8 mouse cellular contexts compared by ENCODE assay signal in the genomic region with DNA sequence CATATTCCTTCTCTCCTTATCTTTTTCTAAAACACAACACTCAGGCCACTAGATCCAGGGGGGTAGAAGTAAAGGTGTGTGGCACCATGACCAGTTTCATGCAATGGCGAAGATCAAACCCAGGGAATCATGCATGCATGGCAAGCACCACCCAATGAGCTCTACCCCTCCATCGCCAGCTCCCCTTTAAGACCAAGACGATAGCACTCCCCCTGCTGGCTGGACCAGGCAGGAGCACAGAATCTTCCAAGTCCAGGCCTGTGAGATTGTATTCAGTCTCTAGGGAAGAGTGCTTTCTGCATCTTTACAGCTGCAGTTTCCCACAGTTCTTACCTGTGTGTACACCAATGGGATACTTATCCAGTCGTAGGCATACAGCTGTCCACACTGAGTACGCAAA. TPM values are rescaled to one million over a fixed set of nuclear protein-coding genes. Genes with fewer than 3 reads are reported as not detected.
DNase-seq lines count a peak whose midpoint lies in the region; ATAC-seq and TF ChIP-seq lines count a peak whose summit lies in the region.

No protein-coding gene starts in this region.

- no peak overlapping the region for H3K27ac ChIP-seq in left cerebral cortex, adult 2 months

- ATAC-seq in inflammation-experienced regulatory T-cells, adult 6 months: peak; percentile 66
- peak; percentile 54 for ATAC-seq in megakaryocyte-erythroid progenitor cell, adult 5-6 weeks (replicated peaks; ENCODE audit: low FRiP score, low TSS enrichment, poor library complexity, severe bottlenecking)

- intact Hi-C loops in left cerebral cortex, adult 2 months (cut with DNase I): loop anchor here (1.0 kb wide), 1 partner anchor 75 kb away; no protein-coding TSS in a partner anchor

- peak; percentile 92 for TF ChIP-seq CTCF in left cerebral cortex, adult 2 months (IDR thresholded peaks at IDR 0.05)

- peak; percentile 71 for DNase-seq in Muller cell, postnatal 12 days (ENCODE audit: inconsistent ontology term)
- peak; percentile 83 for DNase-seq in c-Kit-positive CD71-negative TER-119-negative erythroid progenitor cells, embryonic 14.5 days (ENCODE audit: low read depth)
- DNase-seq in forelimb bud, embryonic 11.5 days (ENCODE audit: low read depth, low spot score): peak; percentile 77
- peak; percentile 77 to 85 for DNase-seq in left cerebral cortex, adult 2 months (ENCODE audit: extremely low spot score in 1 of 2, low spot score in 2 of 2)
- DNase-seq in skeletal muscle tissue, adult 2 months (ENCODE audit: low read depth, low spot score): peak; percentile 69
- no peak for DNase-seq in yolk sac, embryonic 10.5 days (ENCODE audit: low spot score)

- H3K4me3 ChIP-seq in left cerebral cortex, adult 2 months: no peak overlapping the region

RNA-seq across cellular contexts. Expression of gene Best1, which starts 10.1 kb away (rescaled TPM):
- under 1 TPM in 1 of 3 experiments, not detected in 2; 0.21 TPM for polyA plus RNA-seq in inflammation-experienced regulatory T-cells, adult 6 months (2017; shearing (Covaris generic))
- under 1 TPM; 0.49 to 0.75 TPM for total RNA-seq in left cerebral cortex, adult 2 months (2021)
- total RNA-seq in megakaryocyte-erythroid progenitor cell, adult 5-6 weeks (2014; fragmentation: Nextera tagmentation): not detected in 2 replicates
- not detected in 2 replicates for total RNA-seq in megakaryocyte-erythroid progenitor cell, adult 5-6 weeks (2017)

RNA-seq across cellular contexts. Expression of gene Rab3il1, which starts 10.2 kb away (rescaled TPM):
- not detected for polyA plus RNA-seq in inflammation-experienced regulatory T-cells, adult 6 months (2017; shearing (Covaris generic))
- total RNA-seq in left cerebral cortex, adult 2 months (2021): 1 to 10 TPM; 9.4 TPM
- 16.1 and 23.6 TPM in 2 replicates for total RNA-seq in megakaryocyte-erythroid progenitor cell, adult 5-6 weeks (2014; fragmentation: Nextera tagmentation)
- 6.0 and 20.1 TPM in 2 replicates for total RNA-seq in megakaryocyte-erythroid progenitor cell, adult 5-6 weeks (2017)

RNA-seq across cellular contexts. Expression of gene Fth1, which starts 10.9 kb away (rescaled TPM):
- polyA plus RNA-seq in inflammation-experienced regulatory T-cells, adult 6 months (2017; shearing (Covaris generic)): 1,000 to 10,000 TPM; 1,678 to 2,599 (median 2,226) TPM
- total RNA-seq in left cerebral cortex, adult 2 months (2021): 1,000 to 10,000 TPM; 2,213 to 2,341 TPM
- 1,910 and 1,948 TPM in 2 replicates for total RNA-seq in megakaryocyte-erythroid progenitor cell, adult 5-6 weeks (2014; fragmentation: Nextera tagmentation)
- total RNA-seq in megakaryocyte-erythroid progenitor cell, adult 5-6 weeks (2017): 775 and 886 TPM in 2 replicates

RNA-seq across cellular contexts. Expression of gene Fads3, which starts 50.1 kb away (rescaled TPM):
- polyA plus RNA-seq in inflammation-experienced regulatory T-cells, adult 6 months (2017; shearing (Covaris generic)): not detected
- total RNA-seq in left cerebral cortex, adult 2 months (2021): 10 to 100 TPM; 26.6 to 28.1 TPM
- 22.8 and 23.9 TPM in 2 replicates for total RNA-seq in megakaryocyte-erythroid progenitor cell, adult 5-6 weeks (2014; fragmentation: Nextera tagmentation)
- total RNA-seq in megakaryocyte-erythroid progenitor cell, adult 5-6 weeks (2017): 15.9 and 18.7 TPM in 2 replicates
